Mouse (Mus musculus) cerebellum, adult 9-10 months (tissue): ENCODE data around the gene Schip1.

ENCODE experiments used
- DNase-seq: peaks from one replicate; pipeline ENCODE4 v3.0.0; 2022

Gene Schip1

GRCm38 (mm10) chr3:68271881-68272280 lies 207.3 kb downstream of the Schip1 start:
- no peak for DNase-seq

- no peak for DNase-seq
These were observed 218.4 kb downstream of the Schip1 start for GRCm38 (mm10) chr3:68282844-68283594.

GRCm38 (mm10) chr3:68283595-68283991 lies 219.0 kb downstream of the Schip1 start:
- no peak for DNase-seq

GRCm38 (mm10) chr3:68284500-68284899 lies 219.9 kb downstream of the Schip1 start:
- no peak for DNase-seq

GRCm38 (mm10) chr3:68296752-68297151 lies 232.2 kb downstream of the Schip1 start:
- no peak for DNase-seq

GRCm38 (mm10) chr3:68305647-68306046 lies 241.0 kb downstream of the Schip1 start:
- no peak for DNase-seq

GRCm38 (mm10) chr3:68306726-68307125 lies 242.1 kb downstream of the Schip1 start:
- DNase-seq: no peak

- no peak for DNase-seq
These were observed 261.0 kb downstream of the Schip1 start for GRCm38 (mm10) chr3:68325575-68325974.

- peak; percentile 3 for DNase-seq
These were observed 267.9 kb downstream of the Schip1 start for GRCm38 (mm10) chr3:68332515-68332914.

- no peak for DNase-seq
These were observed 270.9 kb downstream of the Schip1 start for GRCm38 (mm10) chr3:68335501-68335900.

GRCm38 (mm10) chr3:68350624-68351023 lies 286.0 kb downstream of the Schip1 start:
- no peak for DNase-seq

- no peak for DNase-seq
These were observed 286.9 kb downstream of the Schip1 start for GRCm38 (mm10) chr3:68351461-68351860.

GRCm38 (mm10) chr3:68352961-68353360 lies 288.4 kb downstream of the Schip1 start:
- DNase-seq: no peak

- no peak for DNase-seq
These were observed 288.9 kb downstream of the Schip1 start for GRCm38 (mm10) chr3:68353492-68353891.

GRCm38 (mm10) chr3:68356516-68356915 lies 291.9 kb downstream of the Schip1 start:
- no peak for DNase-seq

- DNase-seq: no peak
These were observed 303.4 kb downstream of the Schip1 start for GRCm38 (mm10) chr3:68368029-68368428.

GRCm38 (mm10) chr3:68372925-68373324 lies 308.3 kb downstream of the Schip1 start:
- no peak for DNase-seq

- no peak for DNase-seq
These were observed 310.5 kb downstream of the Schip1 start for GRCm38 (mm10) chr3:68375100-68375508.

- DNase-seq: no peak
These were observed 313.0 kb downstream of the Schip1 start for GRCm38 (mm10) chr3:68377452-68378198.

- no peak for DNase-seq
These were observed 314.2 kb downstream of the Schip1 start for GRCm38 (mm10) chr3:68378799-68379198.

GRCm38 (mm10) chr3:68379242-68379641 lies 314.6 kb downstream of the Schip1 start:
- DNase-seq: no peak

- DNase-seq: no peak
These were observed 319.1 kb downstream of the Schip1 start for GRCm38 (mm10) chr3:68383672-68384071.

- DNase-seq: no peak
These were observed 320.9 kb downstream of the Schip1 start for GRCm38 (mm10) chr3:68385544-68385943.

GRCm38 (mm10) chr3:68388023-68388422 lies 323.4 kb downstream of the Schip1 start:
- DNase-seq: no peak
